Mouse (Mus musculus): ENCODE data around the gene Bricd5. TPM values are rescaled to one million over a fixed set of nuclear protein-coding genes. Genes with fewer than 3 reads are reported as not detected.
"Not testable (repeated sequence)": the region's sequence is repeated elsewhere in the genome, so short reads cannot be mapped to it uniquely, and the experiment has no call there.

The Bricd5 gene
- total RNA-seq, 1 experiment from 2014 or later = 1.2 TPM

DNA sequence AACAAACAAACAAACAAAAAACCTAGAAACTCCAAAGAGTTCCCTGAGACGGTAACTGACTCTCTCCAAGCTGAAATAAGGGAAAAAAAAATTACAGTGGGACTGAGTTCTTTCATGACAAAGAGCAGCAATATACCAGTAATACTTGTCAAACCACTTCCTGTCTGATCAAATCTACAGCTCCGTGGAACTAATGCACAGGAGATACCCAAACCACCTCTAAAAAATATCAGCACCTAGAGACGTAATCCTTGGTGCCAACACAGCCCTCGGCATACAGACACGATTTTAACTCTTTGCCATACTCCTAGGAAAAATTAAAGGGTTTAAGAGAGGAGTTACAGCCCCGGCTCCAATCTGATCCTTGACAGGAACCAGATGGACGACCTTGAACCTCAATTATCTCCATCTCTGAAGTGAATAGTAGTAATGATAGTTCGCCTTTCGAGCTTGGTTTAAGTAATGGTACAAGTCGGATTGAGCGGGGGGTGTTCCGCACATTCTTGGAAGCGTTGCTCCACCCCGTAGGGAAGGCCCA lies 19.4 kb upstream of the Bricd5 start:
- ATAC-seq (replicated peaks in 1 of 2; ENCODE audit: insufficient read depth in 1 of 2, low FRiP score in 2 of 2, low TSS enrichment in 1 of 2, low read depth in 1 of 2, poor library complexity in 2 of 2, severe bottlenecking in 2 of 2) = peak; percentile 1; a peak in 1 of 4 replicates

- ATAC-seq (replicated peaks in 1 of 2; ENCODE audit: insufficient read depth in 1 of 2, low FRiP score in 2 of 2, low TSS enrichment in 1 of 2, low read depth in 1 of 2, poor library complexity in 2 of 2, severe bottlenecking in 2 of 2) = peak; percentile 92 to 95
These were observed 18.7 kb upstream of the Bricd5 start for GRCm38 (mm10) chr17:24454756-24455522.

DNA sequence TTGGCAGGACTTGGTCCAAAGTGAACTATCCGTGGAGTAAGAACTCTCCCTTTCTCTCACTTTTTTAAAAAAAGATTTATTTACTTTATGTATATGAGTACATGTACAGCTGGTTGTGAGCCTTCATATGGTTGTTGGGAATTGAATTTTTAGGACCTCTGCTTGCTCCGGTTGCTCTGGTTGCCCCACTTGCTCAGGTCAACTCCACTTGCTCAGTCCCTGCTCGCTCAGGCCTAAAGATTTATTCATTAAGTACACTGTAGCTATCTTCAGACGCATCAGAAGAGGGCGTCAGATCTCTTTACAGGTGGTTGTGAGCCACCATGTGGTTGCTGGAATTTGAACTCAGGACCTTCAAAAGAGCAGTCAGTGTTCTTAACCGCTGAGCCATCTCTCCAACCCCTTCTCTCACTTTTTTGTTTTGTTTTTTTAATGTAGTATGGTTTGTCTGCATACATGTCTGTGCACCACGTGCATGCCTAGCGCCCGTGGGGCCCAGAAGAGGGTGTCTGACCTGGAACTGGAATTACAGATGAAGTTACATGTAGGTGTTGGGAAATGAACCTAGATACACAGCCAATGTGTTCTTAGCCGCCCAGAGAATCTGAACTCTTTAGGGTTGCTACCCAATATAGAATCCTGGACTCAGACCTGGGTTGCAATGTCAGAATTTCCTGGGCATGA lies 18.0 kb upstream of the Bricd5 start:
- ATAC-seq (replicated peaks in 1 of 2; ENCODE audit: insufficient read depth in 1 of 2, low FRiP score in 2 of 2, low TSS enrichment in 1 of 2, low read depth in 1 of 2, poor library complexity in 2 of 2, severe bottlenecking in 2 of 2) = not testable (repeated sequence)

GRCm38 (mm10) chr17:24461580-24461979 lies 12.1 kb upstream of the Bricd5 start:
- ATAC-seq (replicated peaks in 1 of 2; ENCODE audit: insufficient read depth in 1 of 2, low FRiP score in 2 of 2, low TSS enrichment in 1 of 2, low read depth in 1 of 2, poor library complexity in 2 of 2, severe bottlenecking in 2 of 2) = peak; percentile 46 to 58; a peak in 1 of 4 replicates

- no peak for ATAC-seq (replicated peaks in 1 of 2; ENCODE audit: insufficient read depth in 1 of 2, low FRiP score in 2 of 2, low TSS enrichment in 1 of 2, low read depth in 1 of 2, poor library complexity in 2 of 2, severe bottlenecking in 2 of 2)
These were observed 10.8 kb upstream of the Bricd5 start for GRCm38 (mm10) chr17:24462932-24463331.

GRCm38 (mm10) chr17:24463374-24464133 lies 10.1 kb upstream of the Bricd5 start:
- ATAC-seq (replicated peaks in 1 of 2; ENCODE audit: insufficient read depth in 1 of 2, low FRiP score in 2 of 2, low TSS enrichment in 1 of 2, low read depth in 1 of 2, poor library complexity in 2 of 2, severe bottlenecking in 2 of 2) = peak; percentile 62 to 89

GRCm38 (mm10) chr17:24468636-24469246 lies 4.9 kb upstream of the Bricd5 start:
- no peak for ATAC-seq (replicated peaks in 1 of 2; ENCODE audit: insufficient read depth in 1 of 2, low FRiP score in 2 of 2, low TSS enrichment in 1 of 2, low read depth in 1 of 2, poor library complexity in 2 of 2, severe bottlenecking in 2 of 2)

GRCm38 (mm10) chr17:24469336-24469909 lies 4.3 kb upstream of the Bricd5 start:
- no peak for ATAC-seq (replicated peaks in 1 of 2; ENCODE audit: insufficient read depth in 1 of 2, low FRiP score in 2 of 2, low TSS enrichment in 1 of 2, low read depth in 1 of 2, poor library complexity in 2 of 2, severe bottlenecking in 2 of 2)

- peak; percentile 95 to 97 for ATAC-seq (replicated peaks in 1 of 2; ENCODE audit: insufficient read depth in 1 of 2, low FRiP score in 2 of 2, low TSS enrichment in 1 of 2, low read depth in 1 of 2, poor library complexity in 2 of 2, severe bottlenecking in 2 of 2)
These were observed 3.6 kb upstream of the Bricd5 start, which contains the start of the genes E4f1 and Pgp for GRCm38 (mm10) chr17:24469910-24470602. TSS of gene E4f1 (minus strand) at chr17:24470313. TSS of gene Pgp (plus strand) at chr17:24470392.

GRCm38 (mm10) chr17:24470701-24471527 lies 2.8 kb upstream of the Bricd5 start:
- ATAC-seq (replicated peaks in 1 of 2; ENCODE audit: insufficient read depth in 1 of 2, low FRiP score in 2 of 2, low TSS enrichment in 1 of 2, low read depth in 1 of 2, poor library complexity in 2 of 2, severe bottlenecking in 2 of 2) = no peak

- no peak for ATAC-seq (replicated peaks in 1 of 2; ENCODE audit: insufficient read depth in 1 of 2, low FRiP score in 2 of 2, low TSS enrichment in 1 of 2, low read depth in 1 of 2, poor library complexity in 2 of 2, severe bottlenecking in 2 of 2)
These were observed 1.2 kb upstream of the Bricd5 start for GRCm38 (mm10) chr17:24472512-24472911.

DNA sequence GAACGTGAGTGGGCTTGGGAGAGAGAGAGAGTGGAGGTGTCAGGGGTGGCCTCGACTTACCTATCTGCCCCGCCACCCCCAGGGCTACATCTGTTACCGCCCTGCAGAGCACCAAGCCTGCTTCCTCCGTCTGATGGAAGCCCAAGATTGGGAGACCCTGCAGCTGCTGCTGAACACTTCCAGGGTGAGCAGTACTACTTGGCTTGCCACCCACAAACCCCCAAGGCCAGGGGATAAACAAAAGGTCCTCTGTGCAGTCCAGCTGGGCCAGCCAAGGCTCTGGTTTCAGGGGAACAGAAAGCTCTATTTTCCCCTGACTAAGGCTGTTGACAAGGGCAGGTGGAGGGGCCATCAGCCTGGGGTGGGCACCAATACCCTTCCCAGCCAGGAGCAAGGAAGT lies 873 bp downstream of the Bricd5 start:
- ATAC-seq (replicated peaks in 1 of 2; ENCODE audit: insufficient read depth in 1 of 2, low FRiP score in 2 of 2, low TSS enrichment in 1 of 2, low read depth in 1 of 2, poor library complexity in 2 of 2, severe bottlenecking in 2 of 2) = no peak

DNA sequence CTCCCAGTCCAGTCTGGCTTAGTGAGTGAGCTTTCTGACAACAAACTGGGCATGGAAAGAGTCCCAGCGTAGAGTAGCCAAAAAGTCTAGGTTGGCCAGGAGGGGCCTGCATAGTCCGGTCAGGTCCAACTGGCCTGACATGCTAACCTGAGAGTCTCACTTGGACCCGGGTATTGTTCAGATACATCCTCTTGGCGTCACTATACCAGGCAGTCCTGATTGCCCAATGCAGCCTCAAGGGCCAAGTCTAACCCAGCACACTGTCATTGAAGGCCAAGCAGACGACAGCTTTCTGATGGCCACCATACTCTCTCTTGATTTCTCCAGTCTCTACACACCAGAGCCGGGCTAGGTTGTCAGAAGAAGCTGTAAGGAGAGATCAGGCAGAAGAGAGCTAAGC lies 1.9 kb downstream of the Bricd5 start:
- no peak for ATAC-seq (replicated peaks in 1 of 2; ENCODE audit: insufficient read depth in 1 of 2, low FRiP score in 2 of 2, low TSS enrichment in 1 of 2, low read depth in 1 of 2, poor library complexity in 2 of 2, severe bottlenecking in 2 of 2)

- ATAC-seq (replicated peaks in 1 of 2; ENCODE audit: insufficient read depth in 1 of 2, low FRiP score in 2 of 2, low TSS enrichment in 1 of 2, low read depth in 1 of 2, poor library complexity in 2 of 2, severe bottlenecking in 2 of 2) = no peak
These were observed 2.5 kb downstream of the Bricd5 start for GRCm38 (mm10) chr17:24476022-24476776.
